Mouse (Mus musculus) fibroblast of lung, adult 2 months (primary cell): ENCODE results near the gene Cuta.

Source experiments
- DNase-seq: peaks from one replicate; pipeline ENCODE4 v3.0.0-alpha.2; 2011; ENCODE audit warnings: low read depth

Gene Cuta

GRCm38 (mm10) chr17:26953726-26954125 lies 14.4 kb upstream of the Cuta start:
- no peak for DNase-seq

GRCm38 (mm10) chr17:26953201-26953600 lies 13.8 kb upstream of the Cuta start:
- DNase-seq = no peak

- no peak for DNase-seq
Observed at GRCm38 (mm10) chr17:26951952-26952877, 12.8 kb upstream of the Cuta start.

GRCm38 (mm10) chr17:26951406-26951805 lies 12.0 kb upstream of the Cuta start:
- no peak for DNase-seq

GRCm38 (mm10) chr17:26950560-26951288 lies 11.4 kb upstream of the Cuta start:
- no peak for DNase-seq

GRCm38 (mm10) chr17:26949866-26950265 lies 10.5 kb upstream of the Cuta start:
- no peak for DNase-seq

- no peak for DNase-seq
Observed at GRCm38 (mm10) chr17:26949051-26949577, 9.7 kb upstream of the Cuta start.

GRCm38 (mm10) chr17:26948316-26949050 lies 9.1 kb upstream of the Cuta start:
- no peak for DNase-seq

GRCm38 (mm10) chr17:26947231-26948100 lies 8.1 kb upstream of the Cuta start:
- DNase-seq = no peak

- no peak for DNase-seq
Observed at GRCm38 (mm10) chr17:26946567-26946966, 7.2 kb upstream of the Cuta start.

GRCm38 (mm10) chr17:26945824-26946495 lies 6.6 kb upstream of the Cuta start:
- no peak for DNase-seq

- DNase-seq = no peak
Observed at GRCm38 (mm10) chr17:26941841-26942570, 2.6 kb upstream of the Cuta start.

GRCm38 (mm10) chr17:26941031-26941789 lies 1.8 kb upstream of the Cuta start, which contains the start of gene Syngap1:
Syngap1 (plus strand) TSS chr17:26941253.
- no peak for DNase-seq

GRCm38 (mm10) chr17:26939973-26940300 lies 568 bp upstream of the Cuta start:
- DNase-seq = no peak

- no peak for DNase-seq
Observed at GRCm38 (mm10) chr17:26938731-26939130, 638 bp downstream of the Cuta start.

- no peak for DNase-seq
Observed at GRCm38 (mm10) chr17:26937883-26938695, 1.3 kb downstream of the Cuta start.

- DNase-seq = no peak
Observed at GRCm38 (mm10) chr17:26936921-26937695, 2.3 kb downstream of the Cuta start.

GRCm38 (mm10) chr17:26936453-26936852 lies 2.9 kb downstream of the Cuta start:
- DNase-seq = no peak
